Mouse (Mus musculus) limb, embryonic 13.5 days (tissue): Measurements from ENCODE around the gene Tat. TPM values are rescaled to one million over a fixed set of nuclear protein-coding genes. Genes with fewer than 3 reads are reported as not detected.

Experiments used
- ATAC-seq: fragments of 200-750 bp; cut with Nextera tagmentation; 2 replicates; pipeline ENCODE4 v1.8.0; 2017; ENCODE audit warnings: low read depth, moderate number of reproducible peaks, moderate TSS enrichment; ENCODE audit not compliant: low FRiP score
- H3K27ac ChIP-seq: fragments of 300-500 bp; sonication (generic); 2 replicates; pipeline ENCODE4 v1.5.1; 2015; ENCODE audit warnings: inconsistent platforms, mild to moderate bottlenecking, moderate library complexity
- H3K27me3 ChIP-seq: fragments of 300-500 bp; sonication (generic); 2 replicates; pipeline ENCODE4 v1.6.1; 2015; ENCODE audit warnings: mild to moderate bottlenecking, inconsistent platforms
- H3K36me3 ChIP-seq: fragments of 300-500 bp; sonication (generic); 2 replicates; pipeline ENCODE4 v1.6.1; 2015; ENCODE audit warnings: inconsistent platforms, mild to moderate bottlenecking, moderate library complexity
- H3K4me1 ChIP-seq: fragments of 300-500 bp; sonication (generic); 2 replicates; pipeline ENCODE4 v1.6.1; 2015; ENCODE audit warnings: inconsistent platforms
- H3K4me2 ChIP-seq: fragments of 300-500 bp; sonication (generic); replicated peaks from 2 replicates; pipeline ENCODE4 v1.6.1; 2015; ENCODE audit warnings: inconsistent platforms, mild to moderate bottlenecking, moderate library complexity
- H3K4me3 ChIP-seq: fragments of 300-500 bp; sonication (generic); 2 replicates; pipeline ENCODE4 v1.5.1; 2015; ENCODE audit warnings: moderate library complexity, mild to moderate bottlenecking, inconsistent platforms
- H3K9ac ChIP-seq: fragments of 300-500 bp; sonication (generic); 2 replicates; pipeline ENCODE4 v1.6.1; 2015; ENCODE audit warnings: mild to moderate bottlenecking, inconsistent platforms
- H3K9me3 ChIP-seq: fragments of 300-500 bp; sonication (generic); 2 replicates; pipeline ENCODE4 v1.6.1; 2016; ENCODE audit warnings: inconsistent platforms
- WGBS: fragments of 180-500 bp; shearing (Covaris S2); methylation state at CpG from one replicate; pipeline ENCODE4 v1.1.7; 2015; 5-methylcytosine and 5-hydroxymethylcytosine counted together
- polyA plus RNA-seq: library from polyadenylated mRNA; unstranded; fragments of >200 nt; fragmentation: Nextera tagmentation; extraction: Ambion mirVana; gene quantifications from 2 replicates; pipeline ENCODE4 v1.2.1, GENCODE M21; 2015

Gene Tat
- polyA plus RNA-seq, 1 experiment from 2014 or later, result not detected

DNA sequence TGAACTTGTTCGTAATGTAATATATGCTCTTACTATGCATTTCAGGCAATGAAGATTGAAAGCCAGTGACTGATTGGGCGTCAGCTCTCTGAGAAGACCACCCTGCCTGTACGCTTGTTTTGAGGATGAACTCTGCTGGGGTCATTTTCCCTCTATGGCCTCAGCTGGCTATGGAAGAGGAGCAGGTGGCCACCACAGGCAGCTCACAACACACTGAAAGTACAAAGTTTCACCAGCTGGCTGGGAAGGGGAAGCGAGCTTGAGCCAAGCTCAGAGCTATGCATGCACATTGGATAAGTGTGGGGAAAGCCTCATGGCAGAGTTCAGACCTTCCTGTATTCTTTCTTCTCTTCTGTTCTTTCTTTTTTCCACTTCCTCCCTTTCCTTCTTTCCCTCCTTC, 31.1 kb upstream of the Tat start:
- Histone ChIP-seq H3K27me3 (peaks cover 56% of the 10 kb centered on the region), H3K4me3 (no peak overlapping the region), H3K4me1 (peaks cover 26% of the 10 kb centered on the region), H3K9me3 (no peaks in the 10 kb centered on the region), H3K9ac (no peak overlapping the region), H3K4me2 (no peak overlapping the region), H3K27ac (no peak overlapping the region), H3K36me3 (no peaks in the 10 kb centered on the region)
- WGBS, result 82% methylated on average over 4 of the region's 4 CpGs
- ATAC-seq, result no peak

DNA sequence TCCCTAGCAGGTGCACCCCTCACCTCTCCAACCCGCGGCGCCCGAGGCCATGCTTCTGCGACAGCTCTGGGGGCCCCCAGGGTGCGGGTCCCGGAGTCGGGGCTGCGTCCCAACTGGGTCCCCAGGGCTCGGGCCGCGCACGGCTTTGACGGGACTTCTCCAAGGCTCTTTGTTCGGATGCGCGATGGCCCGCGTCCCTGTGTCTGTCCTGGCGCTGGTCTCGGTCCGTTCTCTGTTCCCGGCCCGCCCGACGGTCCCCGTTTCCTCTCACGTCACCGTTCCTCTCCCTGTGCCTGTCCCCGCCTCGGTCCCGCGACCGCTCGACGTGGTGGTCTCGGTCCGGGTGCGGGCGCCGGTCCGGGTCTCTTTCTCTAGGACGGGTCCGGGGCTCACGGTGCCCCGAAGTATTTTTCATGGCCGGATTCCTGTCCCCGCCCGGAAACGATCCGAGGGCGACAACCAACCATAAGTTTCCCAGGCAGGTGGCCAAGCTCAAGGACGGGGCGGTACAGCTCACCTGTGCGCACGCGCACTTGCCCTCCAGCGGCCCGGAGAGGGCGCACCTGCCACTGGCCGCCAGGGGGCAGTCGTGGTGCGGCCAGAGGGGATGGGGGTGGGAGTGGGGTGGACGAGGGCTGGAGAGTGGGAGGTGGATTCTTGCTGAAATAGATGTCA, 28.4 kb upstream of the Tat start, which contains the start of gene Marveld3:
Gene Marveld3 (minus strand): TSS at position 511 of the 675 bp plus-strand sequence.
- no peaks in the 10 kb centered on the region for H3K36me3 ChIP-seq
- H3K4me2 ChIP-seq, result peak within 1 kb of the TSS; percentile 70
- H3K27ac ChIP-seq, result no peak within 1 kb of the TSS
- peaks cover 49% of the 10 kb centered on the region for H3K27me3 ChIP-seq
- no peaks in the 10 kb centered on the region for H3K9me3 ChIP-seq
- peak within 1 kb of the TSS; percentile 41 for H3K4me3 ChIP-seq
- no peak within 1 kb of the TSS for H3K9ac ChIP-seq
- 4% methylated on average over 64 of the region's 64 CpGs for WGBS
- peaks cover 26% of the 10 kb centered on the region for H3K4me1 ChIP-seq
- no peak for ATAC-seq

DNA sequence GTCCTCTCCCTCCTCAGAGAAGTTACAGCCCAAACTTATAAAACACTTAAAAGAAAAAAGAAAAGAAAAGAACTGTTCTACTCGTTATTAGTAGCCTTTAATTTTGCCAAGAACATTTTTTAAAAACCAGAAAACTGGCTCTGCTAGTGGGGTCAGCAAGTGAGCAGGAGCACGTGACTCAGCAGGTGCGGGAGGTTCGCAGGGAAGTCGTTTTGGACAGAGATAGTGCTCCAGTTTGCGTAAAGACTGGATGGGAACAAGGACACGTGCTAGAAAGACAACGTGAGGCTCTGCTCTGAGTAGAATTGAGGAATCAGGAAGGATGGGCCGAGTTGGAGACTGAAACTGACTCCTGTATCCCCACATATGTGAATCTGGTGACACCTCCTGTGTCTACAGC, 27.3 kb upstream of the Tat start:
- Histone ChIP-seq H3K4me1 (peaks cover 15% of the 10 kb centered on the region), H3K9me3 (no peaks in the 10 kb centered on the region), H3K27ac (no peak overlapping the region), H3K36me3 (no peaks in the 10 kb centered on the region), H3K4me3 (no peak overlapping the region), H3K27me3 (peaks cover 49% of the 10 kb centered on the region), H3K4me2 (no peak overlapping the region), H3K9ac (no peak overlapping the region)
- WGBS, result 68% methylated on average over 9 of the region's 9 CpGs
- no peak for ATAC-seq

DNA sequence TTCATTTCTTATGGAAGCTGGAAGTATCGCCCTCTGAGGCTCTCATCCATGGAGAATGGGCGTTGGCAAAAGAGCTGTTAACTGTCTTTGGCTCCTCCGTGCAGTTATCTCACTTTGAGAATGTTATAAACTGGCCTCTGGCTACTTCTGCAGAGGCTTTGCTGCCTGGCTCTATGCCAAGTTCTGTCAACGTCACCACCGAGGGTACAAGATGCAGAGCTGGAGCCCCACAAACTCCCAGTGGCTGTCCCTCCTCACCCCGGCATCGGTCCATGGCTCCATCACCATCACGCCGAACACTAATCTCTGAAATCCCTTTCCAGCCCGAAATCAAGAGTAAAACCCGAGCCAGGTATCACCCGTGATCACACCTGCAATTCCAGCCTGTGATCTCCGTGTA, 26.8 kb upstream of the Tat start:
- 64% methylated on average over 13 of the region's 13 CpGs for WGBS
- H3K9me3 ChIP-seq, result no peaks in the 10 kb centered on the region
- no peaks in the 10 kb centered on the region for H3K36me3 ChIP-seq
- ATAC-seq, result no peak
- peaks cover 12% of the 10 kb centered on the region for H3K4me1 ChIP-seq
- H3K27me3 ChIP-seq, result peaks cover 52% of the 10 kb centered on the region
- H3K9ac ChIP-seq, result no peak overlapping the region
- H3K4me3 ChIP-seq, result no peak overlapping the region
- no peak overlapping the region for H3K27ac ChIP-seq
- H3K4me2 ChIP-seq, result no peak overlapping the region

DNA sequence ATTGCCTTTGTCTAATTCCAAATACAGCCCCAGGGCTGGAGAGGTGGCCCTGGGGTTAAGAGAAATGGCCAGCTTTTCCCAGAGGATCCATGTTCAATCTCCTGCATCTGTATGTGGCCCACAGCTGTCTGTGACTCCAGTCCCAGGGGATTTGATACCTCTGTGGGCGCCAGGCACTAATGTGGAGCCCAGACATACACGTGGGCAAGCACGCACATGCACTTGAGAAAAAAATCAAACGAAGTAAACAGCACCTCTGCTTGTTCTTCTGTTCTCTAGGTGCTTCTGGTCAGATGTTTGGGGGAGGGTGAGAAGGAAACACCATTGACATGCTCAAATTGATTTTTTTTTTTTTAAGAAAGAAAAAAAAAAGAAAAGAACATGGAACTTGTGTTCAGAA, 26.1 kb upstream of the Tat start:
- 62% methylated on average over 4 of the region's 4 CpGs for WGBS
- ATAC-seq, result no peak
- Histone ChIP-seq H3K9ac (no peak overlapping the region), H3K27me3 (peaks cover 56% of the 10 kb centered on the region), H3K9me3 (no peaks in the 10 kb centered on the region), H3K27ac (no peak overlapping the region), H3K4me2 (no peak overlapping the region), H3K4me1 (peaks cover 12% of the 10 kb centered on the region), H3K36me3 (no peaks in the 10 kb centered on the region), H3K4me3 (no peak overlapping the region)

DNA sequence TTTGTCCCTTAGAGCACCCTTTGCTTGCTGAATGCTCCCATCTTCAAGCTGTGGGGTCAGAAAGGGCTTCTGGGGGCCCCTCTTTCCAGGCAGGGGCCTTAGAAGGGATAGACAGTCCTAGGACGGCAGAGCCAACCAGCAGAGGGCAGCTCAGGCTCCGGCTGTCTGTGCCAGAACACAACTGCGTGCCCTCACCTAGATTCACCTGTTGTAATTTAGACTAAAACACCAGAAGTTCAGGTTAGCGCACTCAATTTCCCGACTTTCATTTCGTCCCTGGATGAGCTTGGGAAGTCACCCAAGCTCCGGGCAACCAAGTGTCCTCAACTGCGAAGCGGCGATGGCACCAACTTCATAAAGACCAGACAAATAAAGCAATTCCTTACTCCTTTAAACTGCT, 21.4 kb upstream of the Tat start:
- H3K36me3 ChIP-seq, result no peaks in the 10 kb centered on the region
- ATAC-seq, result no peak
- H3K4me3 ChIP-seq, result no peak overlapping the region
- H3K9me3 ChIP-seq, result no peaks in the 10 kb centered on the region
- H3K27me3 ChIP-seq, result peaks cover 24% of the 10 kb centered on the region
- WGBS, result 50% methylated on average over 10 of the region's 10 CpGs
- no peaks in the 10 kb centered on the region for H3K4me1 ChIP-seq
- no peak overlapping the region for H3K4me2 ChIP-seq
- H3K27ac ChIP-seq, result no peak overlapping the region
- no peak overlapping the region for H3K9ac ChIP-seq

DNA sequence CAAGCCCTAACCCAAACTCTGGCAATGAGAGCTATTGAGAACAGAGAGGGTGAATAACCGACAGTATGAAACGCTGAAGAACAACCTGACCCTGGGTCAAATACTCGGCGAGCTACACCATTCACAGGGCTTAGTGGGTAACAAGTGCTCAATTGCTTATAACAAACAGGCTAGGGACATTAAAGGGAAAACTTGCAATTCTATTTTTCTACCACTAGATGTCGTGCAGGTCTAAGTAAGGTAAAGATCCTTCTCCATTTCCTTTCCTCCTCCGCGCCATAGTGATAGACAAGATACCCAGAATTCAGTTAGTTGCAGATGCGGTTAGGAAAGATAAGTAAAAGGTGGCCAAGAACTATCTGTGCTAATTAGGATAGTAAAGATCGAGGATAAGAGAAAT, 19.9 kb upstream of the Tat start:
- no peaks in the 10 kb centered on the region for H3K36me3 ChIP-seq
- no peak overlapping the region for H3K4me2 ChIP-seq
- H3K4me3 ChIP-seq, result no peak overlapping the region
- H3K27ac ChIP-seq, result no peak overlapping the region
- H3K9me3 ChIP-seq, result 0 out of 2 replicates have a peak, but pooled peaks cover 4% of the 10 kb centered on the region
- no peak overlapping the region for H3K9ac ChIP-seq
- WGBS, result 9% methylated on average over 9 of the region's 9 CpGs
- H3K27me3 ChIP-seq, result peaks cover 21% of the 10 kb centered on the region
- ATAC-seq, result no peak
- no peaks in the 10 kb centered on the region for H3K4me1 ChIP-seq

DNA sequence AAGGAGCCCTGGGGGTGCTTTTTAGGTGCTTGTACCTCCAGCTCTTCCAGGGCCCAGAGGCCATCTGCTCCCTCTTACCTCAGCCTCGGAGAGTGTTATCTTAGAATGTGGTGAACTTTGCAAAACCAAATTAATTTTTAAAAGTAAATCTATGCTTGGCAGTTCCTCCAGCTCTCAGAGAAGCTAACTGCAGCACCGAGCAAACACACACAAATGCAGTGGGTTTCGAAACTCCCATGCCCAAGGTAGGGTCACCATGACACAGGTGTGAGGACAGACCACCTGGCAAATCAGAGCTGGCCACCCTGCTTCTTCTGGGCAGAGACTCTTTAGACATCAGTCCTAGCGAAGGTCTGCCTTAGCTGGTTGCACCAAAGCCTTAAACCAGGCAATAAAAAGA, 17.3 kb upstream of the Tat start:
- ATAC-seq, result no peak
- Histone ChIP-seq H3K9ac (no peak overlapping the region), H3K36me3 (no peaks in the 10 kb centered on the region), H3K4me3 (no peak overlapping the region), H3K27me3 (peaks cover 21% of the 10 kb centered on the region), H3K9me3 (peaks cover 13% of the 10 kb centered on the region; the same call in 1 of the 2 replicates), H3K4me2 (no peak overlapping the region), H3K4me1 (no peaks in the 10 kb centered on the region), H3K27ac (no peak overlapping the region)
- WGBS, result 74% methylated on average over 4 of the region's 4 CpGs

DNA sequence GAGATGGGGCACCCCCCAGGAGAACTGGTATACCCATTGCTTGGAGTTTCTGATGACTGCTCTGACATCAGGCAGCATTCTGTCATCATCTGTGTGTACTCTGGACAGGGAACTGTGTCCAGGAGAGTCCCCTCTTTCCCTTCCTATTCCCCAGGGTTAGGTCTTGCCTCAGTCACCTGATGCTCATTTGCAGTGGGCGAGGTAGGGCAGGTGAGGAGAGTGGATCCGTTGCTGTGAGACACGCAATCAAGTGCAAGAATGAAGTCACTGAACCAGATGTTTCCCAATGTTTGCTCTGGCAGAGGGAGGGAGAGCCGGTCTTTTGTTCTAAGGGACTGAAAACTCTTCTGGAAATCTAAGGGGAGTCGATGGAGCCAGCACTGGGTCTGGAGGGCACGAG, 10.9 kb upstream of the Tat start:
- no peak overlapping the region for H3K27ac ChIP-seq
- H3K4me2 ChIP-seq, result no peak overlapping the region
- H3K4me1 ChIP-seq, result 0 out of 2 replicates have a peak, but pooled peaks cover 5% of the 10 kb centered on the region
- no peaks in the 10 kb centered on the region for H3K27me3 ChIP-seq
- H3K9me3 ChIP-seq, result peaks cover 13% of the 10 kb centered on the region; the same call in 1 of the 2 replicates
- no peak overlapping the region for H3K9ac ChIP-seq
- WGBS, result 73% methylated on average over 6 of the region's 6 CpGs
- H3K36me3 ChIP-seq, result no peaks in the 10 kb centered on the region
- H3K4me3 ChIP-seq, result no peak overlapping the region
- no peak for ATAC-seq

DNA sequence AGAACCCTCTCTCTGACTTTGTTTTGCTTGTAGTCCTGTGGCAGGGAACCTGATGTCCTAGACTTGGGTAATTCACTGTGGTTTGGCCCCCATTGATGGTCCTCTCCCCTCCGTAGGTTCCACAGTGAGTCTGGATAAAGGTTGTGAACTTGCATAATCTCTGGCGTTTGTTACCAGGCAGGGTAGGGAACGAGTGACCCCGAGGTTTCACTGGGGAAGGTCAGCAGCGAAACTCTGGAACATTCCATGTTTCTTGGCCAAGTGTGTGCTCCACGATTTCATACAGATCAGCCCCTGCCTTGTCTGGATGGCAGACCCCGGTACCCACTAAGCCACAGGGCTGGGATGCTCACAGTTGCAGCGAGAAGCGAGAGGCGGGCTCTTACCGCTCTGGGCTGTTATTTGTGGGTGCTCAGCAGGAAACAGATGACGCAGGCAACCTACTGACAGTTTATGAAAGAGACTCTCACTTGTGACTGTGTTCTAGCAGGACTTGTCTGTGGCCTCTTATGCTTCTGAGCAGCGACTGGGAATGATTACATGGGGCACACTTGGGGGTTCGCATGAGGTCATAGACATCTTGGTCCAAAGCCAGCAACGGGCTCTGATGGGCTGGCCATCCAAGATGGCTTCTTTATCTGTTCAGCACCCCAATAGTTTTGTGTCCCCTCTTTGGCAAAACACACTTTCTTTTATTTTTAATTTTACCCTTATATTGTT, 7.7 kb upstream of the Tat start:
- H3K36me3 ChIP-seq, result no peaks in the 10 kb centered on the region
- 76% methylated on average over 15 of the region's 15 CpGs for WGBS

DNA sequence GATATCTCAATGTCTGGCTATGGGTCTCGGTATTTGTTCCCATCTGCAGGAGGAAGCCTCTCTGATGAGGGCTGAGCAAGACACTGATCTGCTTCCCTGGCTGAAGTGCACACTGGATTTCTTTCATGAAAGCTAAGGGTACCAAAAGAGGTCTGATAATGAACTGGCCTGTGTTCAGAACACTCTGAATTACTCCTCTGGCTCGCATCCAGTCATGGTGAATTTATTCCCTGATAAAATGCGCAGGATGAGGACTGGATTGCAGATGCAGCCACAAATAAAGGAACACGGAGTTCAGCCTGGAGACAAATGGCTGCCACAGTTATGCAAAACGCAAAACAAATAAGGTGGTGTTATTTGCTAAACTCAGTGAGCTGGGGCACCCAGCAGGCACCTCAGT, 6.3 kb upstream of the Tat start:
- ATAC-seq, result no peak
- H3K4me1 ChIP-seq, result peaks cover 9% of the 10 kb centered on the region; the same call in 1 of the 2 replicates
- WGBS, result 37% methylated on average over 5 of the region's 5 CpGs

More for the DNA sequence above, 7.7 kb upstream of the Tat start:
- Histone ChIP-seq H3K9me3 (no peaks in the 10 kb centered on the region), H3K27me3 (no peaks in the 10 kb centered on the region), H3K4me3 (no peak overlapping the region), H3K4me1 (peaks cover 9% of the 10 kb centered on the region; the same call in 1 of the 2 replicates), H3K27ac (no peak overlapping the region), H3K4me2 (no peak overlapping the region), H3K9ac (no peak overlapping the region)
- ATAC-seq, result no peak

DNA sequence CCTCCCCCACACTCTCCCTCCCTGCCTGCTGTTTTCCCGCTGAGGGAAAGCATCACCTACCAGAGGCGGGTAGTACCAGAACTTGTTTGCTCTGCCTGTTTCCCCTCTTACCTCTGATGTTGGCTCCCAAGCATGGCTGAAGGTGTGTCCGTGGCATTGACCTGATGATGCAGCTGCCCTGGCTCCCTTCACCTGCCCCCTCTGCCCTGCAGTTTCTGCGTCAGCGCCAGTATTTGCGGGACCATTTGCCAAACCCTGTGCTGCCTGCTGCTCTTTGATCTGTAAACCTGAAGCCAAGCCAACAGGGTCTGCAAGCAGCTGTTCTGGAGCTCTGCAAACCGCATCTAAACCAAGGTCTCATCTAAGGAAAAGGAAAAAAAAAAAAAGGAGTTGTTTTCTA, 3.9 kb upstream of the Tat start:
- ATAC-seq, result no peak

More for the DNA sequence above, 6.3 kb upstream of the Tat start:
- Histone ChIP-seq H3K9me3 (no peaks in the 10 kb centered on the region), H3K27me3 (no peaks in the 10 kb centered on the region), H3K9ac (no peak overlapping the region), H3K36me3 (no peaks in the 10 kb centered on the region), H3K4me3 (no peak overlapping the region), H3K27ac (peak overlapping the region; percentile 39; the same call in 1 of the 2 replicates), H3K4me2 (no peak overlapping the region)

More for the DNA sequence above, 3.9 kb upstream of the Tat start:
- H3K9me3 ChIP-seq, result no peaks in the 10 kb centered on the region
- no peaks in the 10 kb centered on the region for H3K27me3 ChIP-seq
- no peaks in the 10 kb centered on the region for H3K36me3 ChIP-seq
- peaks cover 9% of the 10 kb centered on the region; the same call in 1 of the 2 replicates for H3K4me1 ChIP-seq
- H3K4me3 ChIP-seq, result no peak overlapping the region
- H3K27ac ChIP-seq, result no peak overlapping the region
- 44% methylated on average over 7 of the region's 7 CpGs for WGBS
- H3K9ac ChIP-seq, result no peak overlapping the region
- no peak overlapping the region for H3K4me2 ChIP-seq
